Mouse (Mus musculus): ENCODE data around the gene Lsamp.

DNA sequence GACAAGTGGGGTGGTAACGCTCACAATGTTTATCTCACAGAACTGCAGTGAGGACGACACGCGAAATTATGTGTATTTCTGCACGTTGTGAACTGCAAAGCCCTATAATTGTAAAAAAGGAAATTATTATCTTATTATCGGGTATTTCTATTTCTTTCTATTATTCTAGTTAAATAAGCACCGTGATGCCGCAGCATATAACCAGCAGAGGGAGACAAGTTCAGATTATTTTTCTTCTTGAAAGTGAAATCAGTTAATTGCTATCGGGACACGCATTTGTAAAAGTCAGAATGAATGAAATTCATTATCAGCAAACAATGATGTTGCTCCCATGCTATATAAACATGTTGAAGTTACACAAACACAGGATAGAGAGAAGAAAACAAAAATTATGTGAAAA, 1540.1 kb downstream of the Lsamp start:
- TF ChIP-seq CTCF (IDR thresholded peaks at IDR 0.05; ENCODE audit: control insufficient read depth, insufficient read depth, insufficient replicate concordance, low read depth, low read length) (no peak), POLR2A (IDR thresholded peaks at IDR 0.05; ENCODE audit: control insufficient read depth, low read depth, low read length) (no peak)
